Mouse (Mus musculus) stomach, postnatal 0 days (tissue): ENCODE data around the gene H1foo. TPM values are rescaled to one million over a fixed set of nuclear protein-coding genes. Genes with fewer than 3 reads are reported as not detected.

Experiments
- ATAC-seq: fragments of 200-750 bp; cut with Nextera tagmentation; 2 replicates; pipeline ENCODE4 v1.8.0; 2017; ENCODE audit not compliant: low FRiP score, low TSS enrichment
- DNase-seq: peaks from one replicate; pipeline ENCODE4 v3.0.0-alpha.2; 2016; ENCODE audit warnings: low spot score
- H3K27ac ChIP-seq: fragments of 300-500 bp; sonication (generic); replicated peaks from 2 replicates; pipeline ENCODE4 v1.5.1; 2014; ENCODE audit warnings: mild to moderate bottlenecking, control low read depth
- H3K27me3 ChIP-seq: fragments of 300-500 bp; sonication (generic); 2 replicates; pipeline ENCODE4 v1.6.1; 2014; ENCODE audit warnings: low read length; ENCODE audit not compliant: control insufficient read depth, insufficient read depth
- H3K36me3 ChIP-seq: fragments of 300-500 bp; sonication (generic); 2 replicates; pipeline ENCODE4 v1.6.1; 2014; ENCODE audit warnings: low read length, mixed read lengths; ENCODE audit not compliant: control insufficient read depth, insufficient read depth
- H3K4me1 ChIP-seq: fragments of 300-500 bp; sonication (generic); replicated peaks from 2 replicates; pipeline ENCODE4 v1.6.1; 2014; ENCODE audit warnings: antibody characterized with exemption; ENCODE audit not compliant: control insufficient read depth, insufficient read depth
- H3K4me2 ChIP-seq: fragments of 300-500 bp; sonication (generic); replicated peaks from 2 replicates; pipeline ENCODE4 v1.6.1; 2014; ENCODE audit warnings: low read depth, mild to moderate bottlenecking, control low read depth, moderate library complexity
- H3K4me3 ChIP-seq: fragments of 300-500 bp; sonication (generic); 2 replicates; pipeline ENCODE4 v1.5.1; 2014; ENCODE audit warnings: low read depth, low read length, control low read depth
- H3K9ac ChIP-seq: fragments of 300-500 bp; sonication (generic); 2 replicates; pipeline ENCODE4 v1.6.1; 2014; ENCODE audit warnings: mild to moderate bottlenecking, low read length, control low read depth, mixed read lengths
- H3K9me3 ChIP-seq: fragments of 300-500 bp; sonication (generic); 2 replicates; pipeline ENCODE4 v1.6.1; 2016; ENCODE audit warnings: low read length; ENCODE audit not compliant: control insufficient read depth
- CTCF ChIP-seq: IDR thresholded peaks from 2 replicates; pipeline ENCODE4 v1.5.1; 2016; ENCODE audit warnings: antibody characterized with exemption, low read depth, mild to moderate bottlenecking, moderate library complexity
- EP300 ChIP-seq: optimal IDR thresholded peaks from 2 replicates; pipeline ENCODE3; 2016; ENCODE audit warnings: antibody characterized with exemption
- WGBS: fragments of 180-500 bp; shearing (Covaris S2); extraction: QIAGEN DNeasy Blood & Tissue Kit; methylation state at CpG from one replicate; pipeline ENCODE4 v1.1.7; 2014; 5-methylcytosine and 5-hydroxymethylcytosine counted together
- polyA plus RNA-seq: library from polyadenylated mRNA; unstranded; fragments of >200 nt; fragmentation: Nextera tagmentation; extraction: Ambion mirVana; gene quantifications from 2 replicates; pipeline ENCODE4 v1.2.1, GENCODE M21; 2015

The H1foo gene
- polyA plus RNA-seq, 1 experiment from 2014 or later: not detected

GRCm38 (mm10) chr6:115966227-115966966, 21.7 kb downstream of the H1foo start:
- Histone ChIP-seq H3K4me1 (peaks cover 1% of the 10 kb centered on the region; the same call in 1 of the 2 replicates), H3K4me3 (no peak overlapping the region), H3K9ac (no peak overlapping the region), H3K9me3 (no peaks in the 10 kb centered on the region), H3K4me2 (no peak overlapping the region), H3K27me3 (no peaks in the 10 kb centered on the region), H3K36me3 (peaks cover 16% of the 10 kb centered on the region), H3K27ac (no peak overlapping the region)
- DNase-seq: no peak
- WGBS: 92% methylated on average over 19 of the region's 19 CpGs
- TF ChIP-seq CTCF: no peak
- TF ChIP-seq EP300: no peak
- no peak for ATAC-seq

DNA sequence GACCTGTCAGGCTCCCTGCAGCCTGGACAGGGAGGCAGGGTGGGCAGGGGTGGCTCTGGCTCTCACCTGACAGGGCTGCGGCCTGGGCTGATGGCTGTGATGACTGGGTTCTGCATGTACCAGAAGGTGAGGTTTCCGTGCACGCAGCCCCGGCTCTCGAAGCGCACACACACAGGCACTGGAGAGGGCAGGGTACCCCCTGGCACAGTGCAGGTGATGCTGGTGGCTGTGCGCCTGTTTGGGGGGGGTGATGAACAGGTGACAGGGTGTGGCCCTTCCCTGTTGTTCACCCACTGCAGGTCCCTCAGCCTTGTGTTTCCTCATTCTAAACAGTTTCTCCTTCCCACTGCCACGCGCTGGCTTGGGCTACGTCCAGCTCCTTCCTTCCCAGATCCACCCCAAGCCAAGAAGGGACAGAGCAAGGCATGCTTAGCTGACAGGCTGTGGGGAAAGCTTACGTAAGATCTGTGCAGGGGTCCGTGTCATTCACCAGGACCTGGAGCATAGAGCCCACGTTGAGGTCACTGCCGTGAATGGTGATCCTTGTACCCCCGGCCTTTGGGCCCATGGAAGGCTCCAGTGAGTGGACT, 22.6 kb downstream of the H1foo start:
- DNase-seq: no peak
- Histone ChIP-seq H3K27ac (no peak overlapping the region), H3K36me3 (peaks cover 16% of the 10 kb centered on the region), H3K4me2 (no peak overlapping the region), H3K9me3 (no peaks in the 10 kb centered on the region), H3K4me1 (peaks cover 2% of the 10 kb centered on the region; the same call in 1 of the 2 replicates), H3K9ac (no peak overlapping the region), H3K4me3 (no peak overlapping the region), H3K27me3 (no peaks in the 10 kb centered on the region)
- 90% methylated on average over 15 of the region's 15 CpGs for WGBS
- ATAC-seq: no peak
- TF ChIP-seq EP300 (no peak), CTCF (no peak)

- TF ChIP-seq EP300 (no peak), CTCF (no peak)
- WGBS: 67% methylated on average over 5 of the region's 5 CpGs
- peaks cover 16% of the 10 kb centered on the region for H3K36me3 ChIP-seq
- H3K9ac ChIP-seq: no peak overlapping the region
- H3K27ac ChIP-seq: no peak overlapping the region
- H3K4me2 ChIP-seq: no peak overlapping the region
- H3K4me3 ChIP-seq: no peak overlapping the region
- ATAC-seq (no peak), DNase-seq (no peak)
- no peaks in the 10 kb centered on the region for H3K9me3 ChIP-seq
- H3K4me1 ChIP-seq: peaks cover 2% of the 10 kb centered on the region; the same call in 1 of the 2 replicates
- no peaks in the 10 kb centered on the region for H3K27me3 ChIP-seq
Measured at GRCm38 (mm10) chr6:115968086-115968485, 23.3 kb downstream of the H1foo start.

- 78% methylated on average over 6 of the region's 6 CpGs for WGBS
Measured at GRCm38 (mm10) chr6:115968700-115969099, 24.0 kb downstream of the H1foo start.

DNA sequence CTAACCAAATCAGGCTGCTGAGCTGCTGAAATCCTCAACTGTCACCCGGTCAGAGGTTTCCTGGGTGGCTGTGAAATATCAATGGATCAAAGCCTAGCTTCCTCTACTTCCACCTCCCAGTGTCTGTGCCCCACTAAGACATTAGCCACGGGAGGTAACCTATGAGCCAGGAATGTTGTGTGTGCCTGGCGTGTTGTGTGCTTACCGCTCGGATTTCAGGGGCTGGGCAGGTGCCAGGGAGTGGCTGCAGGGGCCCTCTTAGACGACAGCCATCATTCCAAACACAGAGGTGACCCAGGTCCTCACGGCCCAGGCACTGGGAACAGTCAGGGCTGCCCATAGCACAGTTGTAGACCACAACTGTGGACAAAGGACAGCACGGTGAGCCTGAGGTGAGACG, 24.4 kb downstream of the H1foo start:
- no peak overlapping the region for H3K9ac ChIP-seq
- H3K27me3 ChIP-seq: no peaks in the 10 kb centered on the region
- H3K4me3 ChIP-seq: no peak overlapping the region
- TF ChIP-seq CTCF (no peak), EP300 (no peak)
- no peak for ATAC-seq
- 66% methylated on average over 9 of the region's 9 CpGs for WGBS
- no peak overlapping the region for H3K4me2 ChIP-seq
- peaks cover 2% of the 10 kb centered on the region; the same call in 1 of the 2 replicates for H3K4me1 ChIP-seq
- no peak overlapping the region for H3K27ac ChIP-seq
- H3K36me3 ChIP-seq: peaks cover 11% of the 10 kb centered on the region
- DNase-seq: no peak
- no peaks in the 10 kb centered on the region for H3K9me3 ChIP-seq

More at GRCm38 (mm10) chr6:115968700-115969099, 24.0 kb downstream of the H1foo start:
- Histone ChIP-seq H3K9ac (no peak overlapping the region), H3K4me1 (peaks cover 2% of the 10 kb centered on the region; the same call in 1 of the 2 replicates), H3K4me2 (no peak overlapping the region), H3K36me3 (peaks cover 11% of the 10 kb centered on the region), H3K27ac (no peak overlapping the region), H3K9me3 (no peaks in the 10 kb centered on the region), H3K4me3 (no peak overlapping the region), H3K27me3 (no peaks in the 10 kb centered on the region)
- ATAC-seq (no peak), DNase-seq (no peak)
- TF ChIP-seq EP300: no peak
- no peak for TF ChIP-seq CTCF

DNA sequence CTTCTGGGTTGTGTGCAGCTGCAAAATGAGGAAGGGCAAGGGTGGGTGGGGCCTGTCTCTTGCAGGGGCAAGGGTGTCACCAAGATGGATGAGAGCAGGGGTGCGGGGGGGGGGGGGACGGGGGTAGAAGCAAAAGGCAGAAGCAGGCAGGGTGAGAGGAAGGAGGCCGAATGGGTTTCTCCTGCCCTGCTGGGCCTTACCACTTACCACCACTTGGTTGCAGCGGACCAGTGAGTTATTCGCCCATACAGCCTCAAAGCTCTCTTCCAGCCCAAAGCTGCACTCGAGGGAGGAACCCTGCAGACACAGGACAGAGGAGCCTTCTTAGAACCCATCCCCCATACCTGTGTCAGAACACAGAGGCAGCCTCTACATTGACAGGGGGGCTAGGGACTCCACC, 25.2 kb downstream of the H1foo start:
- peaks cover 2% of the 10 kb centered on the region; the same call in 1 of the 2 replicates for H3K4me1 ChIP-seq

More for the DNA sequence above, 25.2 kb downstream of the H1foo start:
- ATAC-seq (no peak), DNase-seq (no peak)
- H3K9me3 ChIP-seq: no peaks in the 10 kb centered on the region
- H3K36me3 ChIP-seq: peaks cover 11% of the 10 kb centered on the region
- H3K9ac ChIP-seq: no peak overlapping the region
- H3K4me2 ChIP-seq: no peak overlapping the region
- 74% methylated on average over 4 of the region's 6 CpGs for WGBS
- TF ChIP-seq CTCF (no peak), EP300 (no peak)
- H3K27me3 ChIP-seq: no peaks in the 10 kb centered on the region
- no peak overlapping the region for H3K4me3 ChIP-seq
- H3K27ac ChIP-seq: no peak overlapping the region
